Mouse (Mus musculus): Measurements from ENCODE around the gene Sidt2. TPM values are rescaled to one million over a fixed set of nuclear protein-coding genes. Genes with fewer than 3 reads are reported as not detected.

Gene Sidt2
- polyA plus RNA-seq (2017; shearing (Covaris generic)) = 100 to 1,000 TPM; 190 to 213 TPM

GRCm38 (mm10) chr9:45955107-45955963 is at the start of gene Sidt2:
TSS of gene Sidt2 (minus strand) at chr9:45955258.

GRCm38 (mm10) chr9:45935628-45936210 is 19.3 kb downstream of the Sidt2 start, which contains the start of gene Tagln:
TSS of gene Tagln (minus strand) at chr9:45936058.

GRCm38 (mm10) chr9:45906355-45907077 is 48.5 kb downstream of the Sidt2 start, which contains the start of the genes Pcsk7 and Rnf214:
TSS of gene Pcsk7 (plus strand) at chr9:45906497.
TSS of gene Rnf214 (minus strand) at chr9:45906911.

Other genes with a start within 250 kb of the Sidt2 start
- 10 to 100 TPM; 17.1 TPM for gene Cep164, start 126.6 kb downstream of the Sidt2 start, polyA plus RNA-seq (2017; shearing (Covaris generic))
- gene Bace1, start 116.7 kb downstream of the Sidt2 start, polyA plus RNA-seq (2017; shearing (Covaris generic)) = 1 to 10 TPM; 4.0 to 7.9 TPM
- gene Pcsk7, start 48.8 kb downstream of the Sidt2 start, polyA plus RNA-seq (2017; shearing (Covaris generic)) = 10 to 100 TPM; 40.7 to 56.3 TPM
- gene Rnf214, start 48.3 kb downstream of the Sidt2 start, polyA plus RNA-seq (2017; shearing (Covaris generic)) = 10 to 100 TPM; 35.3 to 38.2 TPM
- 1 to 10 TPM; 1.6 to 3.6 TPM for gene Tagln, start 19.2 kb downstream of the Sidt2 start, polyA plus RNA-seq (2017; shearing (Covaris generic))
- 10 to 100 TPM; 80.7 to 82.9 TPM for gene Pafah1b2, start 57.4 kb upstream of the Sidt2 start, polyA plus RNA-seq (2017; shearing (Covaris generic))
- 10 to 100 TPM; 20.8 to 34.2 TPM for gene Sik3, start 57.6 kb upstream of the Sidt2 start, polyA plus RNA-seq (2017; shearing (Covaris generic))